Mouse (Mus musculus) G1E (cell line): ENCODE data around the gene Ufd1. TPM values are rescaled to one million over a fixed set of nuclear protein-coding genes. Genes with fewer than 3 reads are reported as not detected.
A peak's percentile ranks its signal among the peaks of the same experiment; 100 is the strongest.

Source experiments
- ATAC-seq: 2 replicates; pipeline ENCODE4 v1.8.0; 2016; ENCODE audit warnings: mild to moderate bottlenecking; ENCODE audit not compliant: insufficient number of reproducible peaks, poor library complexity, low FRiP score, severe bottlenecking; ENCODE audit errors: extremely low read depth
- DNase-seq: peaks from one replicate; pipeline ENCODE4 v3.0.0; 2012; ENCODE audit warnings: low spot score
- H3K27me3 ChIP-seq: 2 replicates; pipeline ENCODE4 v1.6.1; 2012; ENCODE audit warnings: mild to moderate bottlenecking, low read length, inconsistent platforms; ENCODE audit not compliant: insufficient read depth
- H3K36me3 ChIP-seq: replicated peaks from 2 replicates; pipeline ENCODE3; 2012; ENCODE audit warnings: mild to moderate bottlenecking, inconsistent platforms
- H3K4me1 ChIP-seq: 2 replicates; pipeline ENCODE4 v1.6.1; 2012; ENCODE audit warnings: low read depth, low read length, inconsistent platforms, mixed read lengths; ENCODE audit not compliant: insufficient read depth
- H3K4me3 ChIP-seq: 2 replicates; pipeline ENCODE4 v1.5.1; 2012; ENCODE audit warnings: low read depth, mild to moderate bottlenecking, inconsistent platforms, low read length, moderate library complexity, mixed read lengths
- H3K9me3 ChIP-seq: replicated peaks from 2 replicates; pipeline ENCODE4 v1.6.1; 2012; ENCODE audit warnings: inconsistent platforms
- CTCF ChIP-seq: IDR thresholded peaks from 2 replicates; pipeline ENCODE4 v1.5.1; 2012; ENCODE audit warnings: low read depth, low read length, inconsistent platforms, mixed read lengths
- GATA1 ChIP-seq: IDR thresholded peaks from 2 replicates; pipeline ENCODE4 v1.6.1; 2012; ENCODE audit warnings: borderline replicate concordance, low read length, inconsistent platforms, mixed read lengths
- GATA2 ChIP-seq: IDR thresholded peaks from 2 replicates; pipeline ENCODE4 v1.6.1; 2012; ENCODE audit warnings: low read depth, low read length, inconsistent platforms, borderline replicate concordance
- POLR2AphosphoS5 ChIP-seq: IDR thresholded peaks from 2 replicates; pipeline ENCODE4 v1.6.1; 2012; ENCODE audit warnings: low read depth, low read length, inconsistent platforms; ENCODE audit not compliant: insufficient replicate concordance
- TAL1 ChIP-seq: conservative IDR thresholded peaks from 2 replicates; pipeline ENCODE4 v1.6.1; 2012; ENCODE audit warnings: low read depth, low read length, inconsistent platforms, mixed read lengths
- polyA plus RNA-seq: library from polyadenylated mRNA; stranded (reverse); fragments of >175 nt; gene quantifications from 2 replicates; pipeline ENCODE4 v1.2.3, GENCODE M21; 2012
- total RNA-seq, 2 experiments: library from RNA; stranded (forward) in 1 of 2; stranded (reverse) in 1 of 2; fragments of 200-1000 nt in 1 of 2; fragments of >200 nt in 1 of 2; fragmentation: Nextera tagmentation in 1 of 2; gene quantifications; 2 replicates each; pipeline ENCODE4 v1.2.3; 2014 to 2017

Ufd1 gene
- total and polyA plus RNA-seq, 3 experiments = 7.6 to 78.3 (median 70.9) TPM

- H3K4me1 ChIP-seq = peaks cover 38% of the 10 kb centered on the region
- DNase-seq = no peak
- H3K9me3 ChIP-seq = no peaks in the 10 kb centered on the region
- TF ChIP-seq GATA1 (no peak), CTCF (no peak), POLR2AphosphoS5 (no peak), GATA2 (no peak), TAL1 (no peak)
- no peak for ATAC-seq
- no peaks in the 10 kb centered on the region for H3K27me3 ChIP-seq
- H3K4me3 ChIP-seq = peak overlapping the region; percentile 99
- peaks cover 62% of the 10 kb centered on the region for H3K36me3 ChIP-seq
Observed at GRCm38 (mm10) chr16:18878091-18878720, 66.6 kb downstream of the Ufd1 start.

- Histone ChIP-seq H3K4me3 (no peak overlapping the region), H3K27me3 (no peaks in the 10 kb centered on the region), H3K36me3 (peaks cover 80% of the 10 kb centered on the region), H3K9me3 (no peaks in the 10 kb centered on the region), H3K4me1 (peaks cover 23% of the 10 kb centered on the region)
- TF ChIP-seq CTCF = no peak
- no peak for TF ChIP-seq POLR2AphosphoS5
- no peak for TF ChIP-seq GATA2
- no peak for TF ChIP-seq GATA1
- TF ChIP-seq TAL1 = no peak
- no peak for DNase-seq
- no peak for ATAC-seq
Observed at GRCm38 (mm10) chr16:18884044-18884443, 72.5 kb downstream of the Ufd1 start.

Other genes starting within 250 kb of the Ufd1 start
- not detected in 2 replicates for gene Tbx1, start 221.1 kb upstream of the Ufd1 start, total RNA-seq (2014; fragmentation: Nextera tagmentation)
- gene Tbx1, start 221.1 kb upstream of the Ufd1 start, total RNA-seq (2017) = 0.11 TPM in 1 of 2 replicates, not detected in the other
- not detected in 2 replicates for gene Tbx1, start 221.1 kb upstream of the Ufd1 start, polyA plus RNA-seq
- gene Gp1bb, start 189.4 kb upstream of the Ufd1 start, total RNA-seq (2014; fragmentation: Nextera tagmentation) = not detected in 2 replicates
- 0.11 TPM in 1 of 2 replicates, not detected in the other for gene Gp1bb, start 189.4 kb upstream of the Ufd1 start, total RNA-seq (2017)
- 0.20 and 0.44 TPM in 2 replicates for gene Gp1bb, start 189.4 kb upstream of the Ufd1 start, polyA plus RNA-seq
- gene Gm49601, start 185.4 kb upstream of the Ufd1 start, total RNA-seq (2014; fragmentation: Nextera tagmentation) = not detected in 2 replicates
- 0.33 TPM in 1 of 2 replicates, not detected in the other for gene Gm49601, start 185.4 kb upstream of the Ufd1 start, total RNA-seq (2017)
- gene Gm49601, start 185.4 kb upstream of the Ufd1 start, polyA plus RNA-seq = not detected in 2 replicates
- gene Sept5, start 181.8 kb upstream of the Ufd1 start, total RNA-seq (2014; fragmentation: Nextera tagmentation) = not detected in 2 replicates
- gene Sept5, start 181.8 kb upstream of the Ufd1 start, total RNA-seq (2017) = 0.05 TPM in 1 of 2 replicates, not detected in the other
- not detected in 2 replicates for gene Sept5, start 181.8 kb upstream of the Ufd1 start, polyA plus RNA-seq
- not detected in 2 replicates for gene Cldn5, start 34.9 kb upstream of the Ufd1 start, total RNA-seq (2014; fragmentation: Nextera tagmentation)
- gene Cldn5, start 34.9 kb upstream of the Ufd1 start, total RNA-seq (2017) = 0.12 TPM in 1 of 2 replicates, not detected in the other
- gene Cldn5, start 34.9 kb upstream of the Ufd1 start, polyA plus RNA-seq = 0.03 TPM in 1 of 2 replicates, not detected in the other
- gene Cdc45, start 208 bp downstream of the Ufd1 start, total RNA-seq (2014; fragmentation: Nextera tagmentation) = 88.5 TPM in 2 replicates
- 88.9 and 96.5 TPM in 2 replicates for gene Cdc45, start 208 bp downstream of the Ufd1 start, total RNA-seq (2017)
- gene Cdc45, start 208 bp downstream of the Ufd1 start, polyA plus RNA-seq = 32.4 and 33.1 TPM in 2 replicates
- gene 2510002D24Rik, start 24.8 kb downstream of the Ufd1 start, total RNA-seq (2014; fragmentation: Nextera tagmentation) = 64.3 and 74.1 TPM in 2 replicates
- gene 2510002D24Rik, start 24.8 kb downstream of the Ufd1 start, total RNA-seq (2017) = 45.9 and 59.7 TPM in 2 replicates
- 74.9 and 109 TPM in 2 replicates for gene 2510002D24Rik, start 24.8 kb downstream of the Ufd1 start, polyA plus RNA-seq
- not detected in 2 replicates for gene Gm28539, start 24.8 kb downstream of the Ufd1 start, total RNA-seq (2014; fragmentation: Nextera tagmentation)
- gene Gm28539, start 24.8 kb downstream of the Ufd1 start, total RNA-seq (2017) = not detected in 2 replicates
- not detected in 2 replicates for gene Gm28539, start 24.8 kb downstream of the Ufd1 start, polyA plus RNA-seq
- gene Mrpl40, start 65.1 kb downstream of the Ufd1 start, total RNA-seq (2014; fragmentation: Nextera tagmentation) = 72.1 and 76.6 TPM in 2 replicates
- 125 and 132 TPM in 2 replicates for gene Mrpl40, start 65.1 kb downstream of the Ufd1 start, total RNA-seq (2017)
- gene Mrpl40, start 65.1 kb downstream of the Ufd1 start, polyA plus RNA-seq = 14.9 and 18.7 TPM in 2 replicates
- 55.4 and 63.8 TPM in 2 replicates for gene Hira, start 65.3 kb downstream of the Ufd1 start, total RNA-seq (2014; fragmentation: Nextera tagmentation)
- gene Hira, start 65.3 kb downstream of the Ufd1 start, total RNA-seq (2017) = 42.5 and 46.2 TPM in 2 replicates
- gene Hira, start 65.3 kb downstream of the Ufd1 start, polyA plus RNA-seq = 34.7 and 53.0 TPM in 2 replicates